Mouse (Mus musculus) ES-Bruce4 (cell line): Measurements from ENCODE around the gene Itgb1bp2.

Experiments used
- CTCF ChIP-seq: IDR thresholded peaks from one replicate; pipeline ENCODE4 v1.8.1; 2011; ENCODE audit warnings: low read depth, low read length
- POLR2A ChIP-seq: IDR thresholded peaks from one replicate; pipeline ENCODE4 v1.8.1; 2011; ENCODE audit warnings: low read length; ENCODE audit not compliant: insufficient read depth

DNA sequence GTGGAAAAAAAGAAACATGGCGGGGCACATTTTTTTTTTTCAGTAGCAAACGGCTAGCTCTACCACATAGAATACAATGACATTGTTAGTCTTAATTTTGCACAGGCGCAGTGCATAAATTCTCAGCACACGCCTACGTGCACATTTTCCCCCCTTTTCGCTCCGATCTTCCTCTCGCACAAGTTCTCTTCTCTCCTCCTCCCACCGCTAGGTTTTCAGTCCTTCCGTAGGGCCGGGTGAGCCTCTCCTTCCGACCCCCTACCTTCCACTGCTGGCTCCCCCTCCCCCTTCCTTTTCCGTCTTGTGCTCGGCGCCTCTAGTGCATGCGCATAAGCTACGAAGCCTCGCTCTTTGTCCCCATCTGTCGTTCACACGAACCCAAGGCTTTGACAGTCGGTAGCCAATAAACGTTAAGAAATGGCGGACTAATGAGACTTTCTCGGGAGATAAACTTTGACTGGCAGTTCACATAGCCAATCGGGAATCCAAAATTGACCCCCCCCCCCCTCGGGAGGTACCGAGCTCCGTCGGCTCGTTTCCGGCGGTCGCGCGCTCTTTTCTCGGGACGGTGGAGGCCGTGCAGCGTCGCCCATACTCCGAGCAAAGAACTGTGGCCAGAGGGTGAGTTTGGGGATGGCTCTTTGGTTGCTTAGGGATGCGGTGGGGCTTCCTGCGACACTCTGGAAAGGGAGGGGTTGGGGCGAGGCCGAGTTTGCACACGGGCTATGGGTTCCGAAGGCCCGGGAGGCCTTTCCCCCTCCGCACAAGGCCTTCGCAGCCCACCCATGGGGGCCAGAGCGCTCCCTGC lies 19.5 kb upstream of the Itgb1bp2 start, which contains the start of gene Nono:
- TF ChIP-seq CTCF: no peak
- TF ChIP-seq POLR2A: no peak
